Mouse (Mus musculus): ENCODE data around the gene Tiam1.

Tiam1 gene

DNA sequence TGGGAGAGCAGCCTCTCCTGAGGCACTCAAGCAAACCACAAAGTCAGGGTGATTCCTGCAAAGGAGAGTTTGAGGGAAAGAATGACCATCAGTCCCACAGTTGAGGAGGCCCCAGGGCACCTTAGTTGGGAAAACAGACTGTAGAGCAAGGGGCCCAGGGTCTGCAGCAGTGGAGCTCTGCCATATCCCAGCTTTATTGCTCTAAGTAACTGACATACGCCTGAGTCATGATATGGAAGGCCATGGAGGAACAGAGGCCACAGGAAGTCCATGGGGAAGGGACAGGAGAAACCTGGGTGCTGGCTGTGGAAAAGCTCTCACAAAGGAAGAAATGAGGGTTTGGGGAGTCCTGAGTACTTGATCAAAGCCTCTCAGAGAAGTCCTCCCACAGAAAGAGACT, 189.5 kb downstream of the Tiam1 start:
- DNase-seq (ENCODE audit: low read depth, low spot score): no peak

DNA sequence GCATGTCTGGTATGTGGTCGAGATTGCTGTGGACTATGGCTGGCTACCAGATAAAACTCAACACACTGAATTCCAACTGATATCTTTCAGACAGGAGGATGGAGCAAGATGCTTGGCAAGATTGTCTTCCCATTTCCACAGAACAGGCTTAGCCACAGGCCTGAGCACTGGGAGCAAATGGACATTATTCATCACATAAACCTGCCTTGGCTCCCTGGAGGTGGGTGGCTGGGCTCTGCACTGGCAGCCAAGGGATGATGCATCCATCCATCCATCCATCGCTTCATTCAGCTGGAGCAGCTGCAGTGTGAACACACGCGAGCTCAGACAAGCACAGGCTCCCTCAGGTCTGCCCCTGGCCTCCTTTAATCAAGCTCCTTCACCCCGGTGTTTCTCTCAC, 190.7 kb downstream of the Tiam1 start:
- DNase-seq (ENCODE audit: low read depth, low spot score): no peak

DNA sequence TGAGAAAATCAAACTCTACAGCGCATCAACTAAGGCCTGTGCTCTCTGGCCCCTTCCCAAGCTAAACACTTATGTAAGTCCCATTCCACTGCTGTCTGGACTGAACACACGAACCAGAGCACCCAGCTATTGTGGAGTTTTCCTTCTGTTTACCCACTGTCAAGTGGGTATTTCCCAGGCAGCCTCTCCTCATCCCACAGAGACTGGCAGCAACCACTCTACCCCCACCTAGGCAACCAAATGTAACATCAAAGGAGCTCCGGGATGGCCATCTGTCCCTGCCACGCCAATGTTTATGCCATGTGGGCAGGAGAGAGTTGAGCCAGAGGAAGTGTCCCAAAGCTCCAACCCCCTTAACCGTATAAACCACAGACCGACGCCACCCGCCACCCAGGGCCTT, 192.8 kb downstream of the Tiam1 start:
- DNase-seq (ENCODE audit: low read depth, low spot score): no peak

DNA sequence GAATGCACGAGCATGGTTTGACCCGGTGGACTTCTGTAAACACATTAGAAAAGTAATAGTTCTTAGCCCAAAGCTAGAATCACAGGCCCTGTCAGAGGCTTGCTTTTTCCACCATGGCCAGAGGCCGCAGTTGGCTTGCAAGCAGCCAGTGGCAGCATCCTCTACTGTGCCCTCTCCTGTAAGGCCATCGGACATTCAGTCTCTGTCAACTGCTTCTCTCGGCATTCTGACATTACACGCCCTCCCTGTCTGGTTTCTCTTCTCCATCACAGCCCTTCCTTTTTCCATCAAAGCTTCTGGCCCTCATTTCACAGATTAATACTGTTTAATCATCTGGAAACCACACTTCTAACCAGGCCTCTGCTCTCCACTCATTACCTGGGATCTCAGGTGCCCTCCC, 193.3 kb downstream of the Tiam1 start:
- DNase-seq (ENCODE audit: low read depth, low spot score): no peak

DNA sequence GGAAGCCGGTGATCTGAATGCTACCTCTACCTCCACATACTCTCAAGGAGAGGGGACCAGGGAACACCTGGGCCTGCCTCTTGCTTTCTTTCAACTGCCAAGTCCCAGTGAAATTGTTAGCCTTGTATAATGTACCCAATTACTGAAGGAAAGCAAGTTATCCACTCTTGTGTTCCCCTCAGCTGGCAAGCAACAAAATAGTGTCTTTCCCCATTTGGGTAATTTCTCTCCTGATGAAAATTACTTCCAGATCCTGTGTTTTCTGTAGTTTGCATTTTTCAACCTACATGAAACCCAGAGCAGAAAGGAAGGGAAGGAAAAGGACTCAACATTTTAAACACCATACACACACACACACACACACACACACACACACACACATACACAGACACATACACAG, 195.5 kb downstream of the Tiam1 start:
- no peak for DNase-seq (ENCODE audit: low read depth, low spot score)

DNA sequence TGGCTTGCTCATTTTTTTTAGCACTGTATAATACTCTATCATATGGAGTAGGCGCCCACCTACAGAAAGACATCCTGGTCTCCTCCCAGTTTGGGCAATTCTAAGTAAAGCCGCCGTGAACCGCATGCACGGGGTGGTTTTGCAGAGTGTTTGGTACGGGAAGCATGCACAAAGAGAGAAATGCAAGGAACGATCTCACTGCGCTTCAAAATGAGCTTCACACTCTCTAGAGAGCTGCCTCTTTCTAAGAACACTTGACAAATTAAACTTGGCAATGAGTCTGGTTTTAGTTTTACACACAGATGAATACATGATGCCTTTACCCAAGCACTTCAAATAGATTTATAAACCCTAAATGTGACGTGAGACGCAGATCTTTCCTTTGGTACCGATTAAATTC, 196.8 kb downstream of the Tiam1 start:
- DNase-seq (ENCODE audit: low read depth, low spot score): no peak

DNA sequence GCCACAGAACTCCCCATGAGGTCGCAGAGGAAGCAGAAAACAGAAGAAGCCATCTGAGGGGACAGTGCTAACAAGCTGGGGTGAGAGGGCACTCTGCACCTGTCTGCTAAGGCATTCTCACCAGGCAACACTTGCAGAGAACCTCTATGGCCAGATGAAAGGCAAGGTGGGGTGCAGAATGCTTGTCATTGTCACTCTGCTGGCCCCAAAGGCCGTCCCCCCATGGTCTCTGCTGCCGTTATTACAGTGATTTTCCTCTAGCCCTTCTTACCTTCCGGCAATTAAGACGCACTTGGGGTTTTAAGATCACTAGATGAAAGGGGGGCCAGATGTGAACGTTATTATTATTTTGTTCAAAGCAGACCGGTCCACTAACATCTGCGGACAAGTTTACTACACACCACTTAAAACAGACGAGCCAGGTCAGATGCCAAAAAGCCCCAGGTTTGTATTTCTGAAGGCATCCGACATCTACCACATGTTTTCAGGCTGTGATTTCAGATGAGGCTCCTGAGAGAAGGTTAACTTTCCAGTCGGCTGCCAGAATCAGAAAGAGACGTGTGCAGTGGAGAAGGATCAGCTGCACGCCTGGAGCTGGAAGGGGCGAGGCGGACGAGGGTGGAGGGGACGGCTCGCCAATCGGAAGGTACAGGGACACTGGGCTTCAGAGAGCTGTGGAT, 198.8 kb downstream of the Tiam1 start:
- no peak for DNase-seq (ENCODE audit: low read depth, low spot score)

DNA sequence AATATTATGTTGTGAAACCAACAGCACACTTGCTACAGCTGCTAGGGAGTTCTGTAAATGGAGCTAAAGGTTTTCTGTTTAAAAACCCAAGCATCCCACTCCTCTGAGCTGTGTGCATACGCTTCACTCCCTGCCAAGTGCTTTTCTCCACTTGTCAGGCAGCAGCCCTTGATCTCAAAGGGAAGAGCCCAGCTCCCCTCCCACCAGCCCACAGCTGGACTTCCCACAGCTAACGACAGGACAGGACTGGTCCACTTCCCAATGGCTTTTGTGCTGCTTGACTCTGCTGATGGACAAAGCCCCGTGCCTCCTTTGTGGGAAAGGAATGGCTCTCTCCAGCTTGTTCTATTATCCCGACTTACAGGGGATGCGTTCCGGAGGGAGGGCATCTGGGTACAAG, 199.5 kb downstream of the Tiam1 start:
- no peak for DNase-seq (ENCODE audit: low read depth, low spot score)

DNA sequence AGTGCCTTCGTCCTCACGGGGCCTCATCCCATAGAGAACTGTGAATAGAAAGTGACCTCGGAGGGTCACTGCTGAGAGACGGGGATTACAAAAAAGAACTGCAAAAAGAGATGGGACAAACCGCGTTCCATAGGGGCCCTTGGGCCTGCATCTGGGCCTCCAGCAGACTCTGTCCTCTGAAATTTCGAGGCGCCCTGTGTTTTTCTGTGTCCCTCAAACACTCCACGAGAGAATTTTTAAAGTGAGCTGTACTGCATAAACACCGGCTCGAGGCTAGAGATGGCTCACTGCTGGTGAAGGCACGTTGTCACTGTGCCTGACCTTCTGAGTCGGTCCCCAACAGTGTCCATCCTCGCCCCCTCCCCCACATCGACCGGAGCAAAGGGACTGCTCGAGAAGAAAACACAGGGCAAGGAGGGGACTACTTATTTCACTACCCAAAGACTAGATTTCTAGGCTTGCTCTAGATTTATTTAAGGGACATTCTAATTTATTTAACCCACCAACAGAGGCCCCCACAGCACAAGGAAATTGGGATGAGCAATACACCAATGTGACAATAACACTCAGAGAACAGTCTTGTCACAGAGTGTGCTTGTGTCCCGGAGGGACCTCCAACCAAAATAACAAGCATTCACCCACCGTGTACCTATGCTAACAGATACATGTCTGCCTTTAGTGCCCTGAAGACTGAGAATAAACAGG, 200.2 kb downstream of the Tiam1 start:
- no peak for DNase-seq (ENCODE audit: low read depth, low spot score)

DNA sequence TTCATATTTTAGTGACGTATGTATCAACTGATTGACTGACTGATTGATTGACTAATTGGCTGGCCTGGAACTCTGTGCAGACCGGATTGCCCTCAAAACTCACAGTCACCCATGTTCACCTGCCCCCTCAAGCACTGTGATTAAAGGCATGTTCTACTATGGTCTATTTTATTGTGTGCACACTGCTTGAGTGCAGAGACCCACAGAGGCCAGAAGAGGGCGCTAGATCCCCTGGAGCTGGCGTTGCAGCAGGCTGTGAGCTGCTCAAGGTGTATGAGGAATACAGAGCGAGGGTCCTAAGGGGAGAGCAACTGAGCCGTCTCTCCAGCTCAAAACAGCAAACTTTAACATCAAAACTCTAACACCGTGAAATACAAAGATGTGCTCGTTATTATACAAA, 202.9 kb downstream of the Tiam1 start:
- no peak for DNase-seq (ENCODE audit: low read depth, low spot score)

DNA sequence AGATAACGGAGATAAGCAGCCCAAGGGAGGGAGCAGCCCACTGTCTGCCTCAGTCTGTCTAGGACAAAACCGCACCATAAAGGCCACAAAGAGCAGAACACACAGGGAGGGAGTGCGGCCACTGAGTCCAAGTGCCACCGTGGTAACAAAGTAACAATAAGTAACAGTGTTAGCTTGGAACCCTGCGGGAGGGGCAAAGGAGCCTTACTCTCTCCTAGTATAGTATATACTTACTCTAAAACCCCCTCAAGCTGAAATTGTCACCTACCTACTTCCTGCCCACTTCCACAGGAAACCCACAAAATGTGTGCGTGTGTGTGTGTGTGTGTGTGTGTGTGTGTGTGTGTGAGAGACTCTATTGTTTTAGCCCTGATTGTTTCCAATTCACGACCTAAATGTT, 205.3 kb downstream of the Tiam1 start:
- no peak for DNase-seq (ENCODE audit: low read depth, low spot score)

DNA sequence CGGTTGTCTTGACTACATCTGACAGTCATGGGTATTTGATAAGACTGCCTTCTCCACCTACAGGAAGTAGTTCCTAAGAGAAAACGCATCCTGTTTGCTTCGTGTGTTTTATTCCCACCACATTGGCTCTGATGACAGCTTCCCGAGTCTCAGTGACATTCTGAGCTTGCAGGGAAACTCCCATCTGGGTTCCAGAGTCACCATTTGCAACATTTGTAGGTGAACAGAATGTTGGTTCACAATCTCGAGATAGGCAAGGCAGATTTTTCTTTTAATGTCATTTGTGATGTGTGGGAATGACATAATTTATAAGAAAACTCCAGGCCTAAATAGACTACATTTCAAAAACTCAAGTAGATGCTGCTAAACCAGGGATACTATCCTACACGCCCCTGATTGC, 207.0 kb downstream of the Tiam1 start:
- DNase-seq (ENCODE audit: low read depth, low spot score): no peak

DNA sequence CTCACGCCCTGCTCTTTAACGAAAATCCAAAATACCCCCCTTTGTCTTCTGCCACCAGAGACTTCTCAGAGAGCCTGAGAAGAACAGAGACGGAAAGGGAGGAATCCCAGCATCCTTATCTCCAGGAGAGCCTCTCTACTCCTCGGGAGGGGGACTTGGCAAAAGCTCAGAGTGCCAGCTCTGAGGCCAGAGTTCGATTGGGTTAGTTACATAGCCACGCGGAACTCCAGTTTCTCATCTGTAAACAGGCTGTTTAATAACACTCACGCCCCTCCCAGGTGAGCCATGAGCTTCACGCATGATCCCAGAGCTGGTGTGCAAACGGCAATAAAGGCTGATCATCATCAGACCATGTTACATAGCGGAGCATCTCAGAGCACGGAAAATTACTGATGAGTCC, 208.2 kb downstream of the Tiam1 start:
- DNase-seq (ENCODE audit: low read depth, low spot score): no peak

DNA sequence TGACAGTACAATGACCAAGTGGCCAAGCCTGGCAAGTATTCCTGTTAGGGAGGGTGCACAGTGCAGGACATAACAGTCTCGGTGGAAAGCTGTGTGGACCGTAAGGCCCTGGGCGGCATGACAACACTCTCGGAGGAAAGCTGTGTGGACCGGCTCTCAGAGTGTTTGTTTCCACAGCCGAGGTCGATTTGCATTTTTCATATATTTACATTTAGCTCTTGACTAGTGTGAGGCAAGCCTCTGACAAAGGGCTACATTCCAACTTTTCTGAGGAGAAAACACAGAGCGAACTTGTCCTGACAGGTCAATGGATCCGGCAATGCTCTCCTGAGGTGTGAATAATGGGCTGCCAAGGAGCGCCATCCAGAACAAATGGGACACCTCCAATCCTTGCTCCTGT, 209.0 kb downstream of the Tiam1 start:
- no peak for DNase-seq (ENCODE audit: low read depth, low spot score)

DNA sequence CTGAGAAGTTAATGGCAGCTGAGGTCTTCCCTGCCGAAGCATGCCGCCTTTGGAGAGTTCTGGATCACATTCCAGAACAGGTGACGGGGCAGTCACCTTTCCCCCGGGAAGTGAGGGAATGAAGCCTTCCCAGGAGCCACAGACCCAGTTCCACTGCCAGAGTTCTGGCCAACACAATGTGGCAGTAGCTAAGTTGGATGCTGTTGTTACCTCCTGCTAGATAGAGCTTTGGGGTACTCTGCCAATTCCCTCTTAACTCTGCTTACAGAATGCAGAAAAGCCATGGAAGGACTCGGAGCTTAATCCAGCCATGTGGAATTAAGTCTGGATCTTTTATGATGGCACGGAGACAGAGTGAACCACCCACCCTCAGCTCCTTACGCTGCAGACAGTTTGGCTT, 209.6 kb downstream of the Tiam1 start:
- DNase-seq (ENCODE audit: low read depth, low spot score): no peak

DNA sequence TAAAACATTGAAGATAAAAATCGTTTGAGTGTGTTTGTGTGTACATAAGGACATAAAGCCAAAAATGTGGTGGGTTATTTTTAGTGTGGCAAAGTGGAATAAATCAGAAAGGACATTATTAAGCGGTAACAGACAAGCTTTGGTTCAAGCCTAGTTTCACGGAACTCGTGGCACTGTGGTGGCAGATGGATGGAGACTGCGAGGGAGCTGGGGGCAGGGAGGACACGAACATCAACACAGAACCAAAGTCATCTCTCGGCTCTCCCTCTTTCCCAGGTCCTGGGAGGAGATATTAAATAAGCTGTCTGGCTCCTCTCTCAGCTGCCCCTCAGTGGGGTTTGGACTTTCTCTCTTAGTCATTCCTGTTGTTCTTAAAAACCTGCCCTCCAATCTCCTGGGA, 215.0 kb downstream of the Tiam1 start:
- no peak for DNase-seq (ENCODE audit: low read depth, low spot score)

DNA sequence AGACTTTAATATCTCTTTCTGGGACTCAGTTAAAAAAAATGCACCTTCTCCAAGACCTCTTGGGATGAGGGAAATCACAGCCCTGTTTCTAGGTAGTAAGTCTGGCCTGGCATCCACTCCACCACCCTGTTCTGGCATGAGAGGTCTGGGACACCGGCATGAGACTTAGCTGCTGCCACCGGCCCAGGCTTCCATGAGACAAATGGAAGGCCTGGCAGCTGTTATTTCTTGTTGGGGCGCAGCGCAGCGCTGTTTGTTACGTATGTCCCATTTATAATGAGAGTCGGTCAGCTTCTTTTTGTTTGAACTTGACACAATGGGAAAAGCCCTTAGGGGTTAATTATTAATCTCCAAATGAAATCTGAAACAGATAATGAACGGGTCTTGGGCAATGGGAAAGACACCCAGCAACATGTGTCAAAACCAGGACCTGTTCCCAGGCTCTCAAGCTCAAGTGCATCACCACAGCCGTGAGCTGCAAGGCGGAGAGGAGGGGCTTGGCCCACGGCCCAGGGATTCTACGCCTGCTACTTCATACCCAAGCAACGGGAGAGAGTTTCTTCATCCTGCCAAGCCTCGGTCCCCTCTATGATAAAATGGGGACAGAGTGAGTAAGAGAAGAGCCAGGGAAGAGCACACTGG, 219.2 kb downstream of the Tiam1 start:
- no peak for DNase-seq (ENCODE audit: low read depth, low spot score)

DNA sequence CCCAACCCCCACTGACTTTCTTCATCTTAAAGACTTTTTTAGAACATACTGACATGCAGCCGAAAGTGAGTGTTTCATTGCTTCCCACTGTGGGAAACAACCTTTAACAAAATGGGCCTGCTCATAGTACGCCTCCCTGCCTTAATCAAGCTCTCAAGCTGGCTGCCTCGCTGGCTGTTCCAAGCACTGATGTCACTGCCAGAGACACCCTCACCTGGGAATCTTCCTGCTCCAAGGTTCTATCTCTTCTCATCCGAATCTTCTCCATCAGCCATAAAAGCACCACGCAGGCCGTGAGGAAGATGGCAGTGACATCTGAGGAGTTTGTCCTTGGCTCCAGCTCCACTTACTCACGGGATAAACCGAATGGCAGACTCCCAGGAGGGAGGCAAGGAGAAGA, 220.3 kb downstream of the Tiam1 start:
- no peak for DNase-seq (ENCODE audit: low read depth, low spot score)

DNA sequence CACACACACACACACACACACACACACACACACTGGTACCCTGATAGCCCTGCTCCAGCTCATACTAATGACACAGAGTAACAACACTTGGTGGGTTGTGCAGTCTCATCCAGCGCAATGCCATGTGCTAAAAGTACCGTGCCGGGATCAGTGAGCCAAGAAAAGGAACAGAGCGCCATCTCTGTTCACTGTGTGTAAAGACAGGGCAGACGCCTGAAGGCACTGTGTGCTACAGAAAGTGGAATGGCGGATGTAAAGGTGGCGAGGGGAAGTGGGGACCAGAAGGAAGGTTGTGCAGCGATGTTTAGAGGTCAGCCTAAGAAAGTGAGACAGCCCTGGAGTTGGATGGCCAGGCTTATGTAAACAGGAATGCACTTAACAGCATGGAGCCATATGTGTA, 221.1 kb downstream of the Tiam1 start:
- DNase-seq (ENCODE audit: low read depth, low spot score): no peak

DNA sequence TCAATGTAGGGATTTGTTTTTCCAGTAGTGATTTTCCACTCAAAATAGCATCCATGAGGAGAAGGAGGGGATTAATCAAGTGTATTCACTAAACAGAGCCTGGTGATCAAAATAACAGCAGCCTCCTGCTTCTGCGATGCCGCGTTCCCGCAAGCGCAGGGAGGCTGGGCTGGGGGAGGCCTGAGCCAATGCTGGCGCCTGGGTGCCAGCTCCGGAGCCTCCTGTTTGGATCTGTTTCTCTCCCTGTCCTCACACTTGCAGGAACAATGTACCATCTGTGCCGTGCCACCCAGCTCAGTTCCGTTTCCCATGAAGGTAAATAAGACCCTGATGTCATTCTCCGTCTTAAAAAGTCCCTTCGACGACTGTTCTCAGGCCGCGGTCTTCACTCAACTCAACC, 222.2 kb downstream of the Tiam1 start:
- no peak for DNase-seq (ENCODE audit: low read depth, low spot score)

DNA sequence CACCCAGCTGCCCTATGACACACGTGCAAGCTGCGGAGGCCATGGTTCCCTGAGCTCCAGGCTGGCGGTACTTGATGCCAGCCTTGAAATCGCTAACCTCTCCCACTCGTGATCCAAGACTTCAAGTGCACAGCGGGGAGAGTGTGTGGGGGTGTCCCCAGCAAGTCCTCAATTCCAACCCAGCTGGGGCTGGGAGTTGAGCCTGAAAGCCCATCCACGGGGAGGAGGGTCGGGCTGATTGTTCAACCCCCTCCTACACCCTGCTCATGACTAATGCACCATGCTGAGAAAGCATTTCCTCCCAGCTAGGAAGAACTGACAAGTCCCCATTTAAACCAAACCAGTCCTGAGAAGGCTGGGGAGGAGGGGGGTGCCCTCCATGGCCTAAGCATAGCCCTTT, 223.2 kb downstream of the Tiam1 start:
- no peak for DNase-seq (ENCODE audit: low read depth, low spot score)

DNA sequence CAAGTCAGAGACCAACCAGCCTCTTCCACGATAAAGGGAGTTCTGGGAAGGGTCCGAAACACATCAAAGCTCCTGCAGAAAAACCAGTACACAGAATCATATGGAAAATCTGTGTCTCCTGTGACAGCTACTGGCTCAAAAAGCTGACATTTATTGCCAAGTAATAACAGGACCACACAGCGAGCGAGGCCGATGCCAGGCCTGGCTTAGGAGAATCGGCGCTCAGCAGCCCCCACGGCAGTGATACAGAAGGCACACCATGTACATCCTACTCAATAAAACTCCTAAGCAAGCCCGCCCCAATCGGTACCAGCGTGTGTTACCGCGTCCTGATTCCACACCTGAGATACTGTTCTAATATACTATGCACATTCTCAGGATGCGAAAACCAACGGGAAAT, 226.2 kb downstream of the Tiam1 start:
- DNase-seq (ENCODE audit: low read depth, low spot score): no peak

DNA sequence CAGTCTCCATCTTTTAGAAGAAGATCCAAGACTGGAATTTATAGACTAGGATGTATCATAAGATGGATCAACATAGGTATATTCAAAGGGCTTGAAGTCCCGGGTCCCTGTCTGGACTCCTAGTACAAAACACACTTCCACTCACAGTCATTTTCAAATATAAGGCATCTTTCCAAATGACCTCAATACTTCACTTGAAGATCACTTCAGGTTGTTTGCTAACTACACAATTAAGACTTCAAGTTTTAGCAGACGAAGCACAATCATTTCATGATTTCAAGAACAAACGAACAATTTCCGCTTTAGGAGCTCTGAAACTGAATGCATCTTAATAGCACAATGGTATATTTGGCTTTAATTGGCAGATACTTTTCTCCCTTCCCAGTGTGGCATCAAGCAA, 228.6 kb downstream of the Tiam1 start:
- no peak for DNase-seq (ENCODE audit: low read depth, low spot score)
